ENCODE assay signal across 28 mouse cellular contexts in genomic region chr16:87499556-87499955, GRCm38 (mm10). TPM values are rescaled to one million over a fixed set of nuclear protein-coding genes. Genes with fewer than 3 reads are reported as not detected.
DNase-seq lines count a peak whose midpoint lies in the region; ATAC-seq and TF ChIP-seq lines count a peak whose summit lies in the region.
"Had no signal": no experiment of that assay in that cellular context is flagged by ENCODE, and none has a peak within 500 bp of the region (broad histone marks: within the 10 kb centered on the region; RNA-seq: fewer than 3 reads in every experiment).

No protein-coding gene starts in this region.

- H3K9me3 ChIP-seq in heart, embryonic 15.5 days (replicated peaks), result no peaks in the 10 kb centered on the region
- H3K9me3 ChIP-seq: embryonic facial prominence, embryonic 12.5 days; embryonic facial prominence, embryonic 15.5 days; hindbrain, embryonic 12.5 days; hindbrain, embryonic 15.5 days had no signal

- ATAC-seq in heart, embryonic 15.5 days (replicated peaks; ENCODE audit: insufficient number of reproducible peaks, insufficient read depth, low FRiP score, low read depth), result no peak
- ATAC-seq: forebrain, embryonic 14.5 days; intestine, postnatal 0 days had no signal

- H3K4me3 ChIP-seq in heart, embryonic 15.5 days, result no peak overlapping the region
- no peak overlapping the region for H3K4me3 ChIP-seq in gastrocnemius, adult 2 months
- H3K4me3 ChIP-seq: embryonic facial prominence, embryonic 12.5 days; embryonic facial prominence, embryonic 15.5 days; hindbrain, embryonic 12.5 days; hindbrain, embryonic 15.5 days had no signal

- peak; percentile 57 for DNase-seq in heart, adult 11 months
- DNase-seq in heart, postnatal 25 days (ENCODE audit: low spot score), result no peak
- DNase-seq in heart, postnatal 36 days, result no peak
- peak; percentile 7 for DNase-seq in retina, postnatal 1 day
- no peak for DNase-seq in retina, embryonic 14.5 days (ENCODE audit: low spot score)
- DNase-seq in brain, embryonic 14.5 days (ENCODE audit: low read depth), result peak; percentile 9
- DNase-seq in gastrocnemius, adult 2 months, result no peak
- DNase-seq: adrenal gland, postnatal 10 days; adrenal gland, postnatal 36 days; B cell, adult 2 months; cerebellum, adult 11 months; cerebellum, adult 8-10 months; cerebellum, postnatal 10 days; cerebellum, postnatal 36 days; gastrocnemius, postnatal 10 days; gastrocnemius, postnatal 36 days; kidney, adult 2 months had no signal

- no peak for TF ChIP-seq CTCF in brain, embryonic 14.5 days (IDR thresholded peaks at IDR 0.05; ENCODE audit: borderline replicate concordance, extremely low read depth, insufficient read depth, insufficient read length)
- no peak for TF ChIP-seq CTCF in gastrocnemius, adult 2 months (IDR thresholded peaks at IDR 0.05)

- H3K9ac ChIP-seq in heart, embryonic 15.5 days, result no peak overlapping the region
- H3K9ac ChIP-seq: embryonic facial prominence, embryonic 12.5 days; embryonic facial prominence, embryonic 15.5 days; hindbrain, embryonic 12.5 days; hindbrain, embryonic 15.5 days had no signal

- 61% methylated on average over 6 of the region's 6 CpGs for WGBS in heart, embryonic 15.5 days

- H3K36me3 ChIP-seq in heart, embryonic 15.5 days, result no peaks in the 10 kb centered on the region
- H3K36me3 ChIP-seq: embryonic facial prominence, embryonic 12.5 days; embryonic facial prominence, embryonic 15.5 days; hindbrain, embryonic 12.5 days; hindbrain, embryonic 15.5 days had no signal

- intact Hi-C loops in heart, postnatal 25 days (cut with DNase I), result no loop called here
- intact Hi-C loops in heart, postnatal 36 days (cut with DNase I), result loop anchor here (5.0 kb wide), 1 partner anchor 198 kb away; the partner anchor contains the start of gene Bach1
- intact Hi-C loops in gastrocnemius, adult 2 months (cut with DNase I), result no loop called here

- no peak for TF ChIP-seq POLR2A in brain, embryonic 14.5 days (IDR thresholded peaks at IDR 0.05; ENCODE audit: borderline replicate concordance, extremely low read depth, insufficient read depth, insufficient read length, poor library complexity, severe bottlenecking)

- H3K4me1 ChIP-seq in heart, embryonic 15.5 days (replicated peaks), result peaks cover 19% of the 10 kb centered on the region

- H3K4me2 ChIP-seq in heart, embryonic 15.5 days, result no peak overlapping the region
- H3K4me2 ChIP-seq: embryonic facial prominence, embryonic 12.5 days; embryonic facial prominence, embryonic 15.5 days; hindbrain, embryonic 12.5 days; hindbrain, embryonic 15.5 days had no signal

- peak overlapping the region; percentile 35; the same call in 1 of the 2 replicates for H3K27ac ChIP-seq in heart, embryonic 15.5 days
- H3K27ac ChIP-seq in gastrocnemius, adult 2 months, result no peak overlapping the region
- H3K27ac ChIP-seq: embryonic facial prominence, embryonic 12.5 days; embryonic facial prominence, embryonic 15.5 days; hindbrain, embryonic 12.5 days; hindbrain, embryonic 15.5 days had no signal

- H3K27me3 ChIP-seq in heart, embryonic 15.5 days, result no peaks in the 10 kb centered on the region
- H3K27me3 ChIP-seq: CH12.LX; embryonic facial prominence, embryonic 12.5 days; embryonic facial prominence, embryonic 15.5 days; hindbrain, embryonic 12.5 days; hindbrain, embryonic 15.5 days had no signal

RNA-seq across cellular contexts. Expression of gene Cct8, which starts 3.9 kb away (rescaled TPM):
- 100 to 1,000 TPM; 144 to 174 TPM for total RNA-seq in heart, postnatal 25 days (2021)
- 282 and 291 TPM in 2 replicates for polyA plus RNA-seq in heart, embryonic 15.5 days (2015; fragmentation: Nextera tagmentation; extraction: Ambion mirVana)
- 100 to 1,000 TPM; 167 to 169 TPM for total RNA-seq in heart, postnatal 36 days (2021)
- polyA plus RNA-seq in brain, embryonic 14.5 days (2012; rRNA removed), result 180 and 193 TPM in 2 replicates
- total RNA-seq in gastrocnemius, adult 2 months (2021), result 100 to 1,000 TPM; 114 to 135 TPM

RNA-seq across cellular contexts. Expression of gene Usp16, which starts 45.1 kb away (rescaled TPM):
- 10 to 100 TPM; 46.1 to 47.1 TPM for total RNA-seq in heart, postnatal 25 days (2021)
- 33.2 and 36.8 TPM in 2 replicates for polyA plus RNA-seq in heart, embryonic 15.5 days (2015; fragmentation: Nextera tagmentation; extraction: Ambion mirVana)
- total RNA-seq in heart, postnatal 36 days (2021), result 10 to 100 TPM; 36.4 to 38.7 TPM
- polyA plus RNA-seq in brain, embryonic 14.5 days (2012; rRNA removed), result 60.4 and 61.9 TPM in 2 replicates
- total RNA-seq in gastrocnemius, adult 2 months (2021), result 10 to 100 TPM; 53.3 to 56.1 TPM

RNA-seq across cellular contexts. Expression of gene Map3k7cl, which starts 53.6 kb away (rescaled TPM):
- total RNA-seq in heart, postnatal 25 days (2021), result 1 to 10 TPM; 2.2 to 2.3 TPM
- polyA plus RNA-seq in heart, embryonic 15.5 days (2015; fragmentation: Nextera tagmentation; extraction: Ambion mirVana), result 1.0 and 1.3 TPM in 2 replicates
- 1 to 10 TPM; 1.9 to 2.1 TPM for total RNA-seq in heart, postnatal 36 days (2021)
- 0.38 and 0.49 TPM in 2 replicates for polyA plus RNA-seq in brain, embryonic 14.5 days (2012; rRNA removed)
- total RNA-seq in gastrocnemius, adult 2 months (2021), result 10 to 100 TPM in 1 of 2 experiments, 1 to 10 TPM in 1; 5.4 to 10.7 TPM
- total RNA-seq: granulocyte monocyte progenitor cell, adult 5-6 weeks; hematopoietic stem cell, adult 5-6 weeks; MEL had no signal
- polyA plus RNA-seq: embryonic facial prominence, embryonic 12.5 days; forebrain, embryonic 14.5 days; hindbrain, embryonic 15.5 days had no signal

RNA-seq across cellular contexts. Expression of gene Rwdd2b, which starts 59.2 kb away (rescaled TPM):
- total RNA-seq in heart, postnatal 25 days (2021), result 1 to 10 TPM; 4.9 to 5.8 TPM
- polyA plus RNA-seq in heart, embryonic 15.5 days (2015; fragmentation: Nextera tagmentation; extraction: Ambion mirVana), result 10.9 and 11.1 TPM in 2 replicates
- total RNA-seq in heart, postnatal 36 days (2021), result 1 to 10 TPM; 4.8 to 6.2 TPM
- polyA plus RNA-seq in brain, embryonic 14.5 days (2012; rRNA removed), result 7.3 and 9.3 TPM in 2 replicates
- total RNA-seq in gastrocnemius, adult 2 months (2021), result 1 to 10 TPM; 2.1 to 2.4 TPM

Comparison
In these comparisons a context has a peak if more than half of its experiments do, and no peak if none do; other contexts are left out.
1. DNase-seq: peak in heart, adult 11 months (single experiment), retina, postnatal 1 day (single experiment) and brain, embryonic 14.5 days (single experiment); none in heart, postnatal 25 days (single experiment), heart, postnatal 36 days (0 of 2), retina, embryonic 14.5 days (single experiment) and gastrocnemius, adult 2 months (single experiment).